Mouse (Mus musculus) left cerebral cortex, adult 9 months (tissue): ENCODE data around the gene Cbfa2t2.
A peak's percentile ranks its signal among the peaks of the same experiment; 100 is the strongest.

Source experiments
- DNase-seq, 2 experiments: peaks; one replicate each; pipeline ENCODE4 v3.0.0; 2022; ENCODE audit warnings: low spot score in 2 of 2

Cbfa2t2 gene

DNA sequence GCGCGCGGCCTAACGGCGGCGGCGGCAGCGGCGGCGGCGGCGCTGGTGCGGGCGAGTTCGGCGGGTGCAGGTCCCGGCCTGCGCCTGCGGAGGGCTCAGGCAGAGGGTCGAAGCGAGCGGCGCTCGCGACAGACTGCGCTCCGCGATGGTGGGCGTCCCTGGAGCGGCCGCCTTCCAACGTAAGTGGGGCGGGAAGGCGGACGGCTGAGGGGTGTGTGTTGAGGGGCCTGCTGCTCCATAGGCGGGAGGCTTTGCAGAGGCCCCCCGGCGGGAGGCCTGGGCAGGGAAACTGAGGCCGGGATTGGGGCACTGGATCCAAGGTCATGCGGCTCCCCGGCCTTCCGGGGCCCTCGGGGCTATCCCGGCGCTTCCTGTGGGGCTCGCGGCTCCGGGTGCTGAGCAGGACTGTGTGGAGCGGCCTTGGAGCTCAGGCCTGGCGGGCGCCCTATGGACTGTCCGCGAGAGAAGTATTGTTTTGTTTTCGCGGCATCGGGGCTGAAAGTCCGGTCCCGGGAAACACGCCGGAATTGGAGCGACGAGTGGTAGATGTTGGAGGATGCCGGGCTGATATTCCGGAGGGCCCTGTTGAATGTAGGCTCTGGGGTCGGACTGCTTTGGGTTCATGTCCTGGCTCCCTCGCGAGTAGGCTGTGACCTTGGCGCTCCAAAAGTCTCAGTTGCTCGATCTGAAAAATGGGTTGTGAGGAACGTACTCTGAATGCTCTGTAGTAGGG, at the start of gene Cbfa2t2:
Gene Cbfa2t2 (plus strand): TSS at position 24 of the 733 bp plus-strand sequence.
- no peak for DNase-seq

GRCm38 (mm10) chr2:154390180-154390964, 45.9 kb upstream of the Cbfa2t2 start:
- no peak for DNase-seq

DNA sequence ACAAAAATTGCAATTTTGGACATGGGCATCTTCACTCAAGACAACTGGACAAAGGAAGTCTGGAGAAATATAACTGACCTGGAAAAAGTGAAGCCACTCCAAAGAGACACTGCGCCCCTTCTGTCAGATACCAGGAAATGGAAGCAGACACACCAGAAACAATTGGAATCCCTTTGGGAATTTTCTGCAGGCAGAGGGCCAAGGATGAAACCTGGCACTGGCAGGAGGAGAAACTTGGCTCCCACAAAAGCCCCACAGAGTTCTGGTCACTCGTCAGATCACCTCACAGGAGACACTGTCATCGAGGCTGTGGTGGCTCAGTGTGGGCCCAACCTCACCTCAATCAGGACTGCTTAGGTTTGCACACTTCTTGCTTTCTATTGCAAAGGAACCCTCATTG, 41.7 kb upstream of the Cbfa2t2 start:
- DNase-seq = no peak

GRCm38 (mm10) chr2:154396529-154396928, 39.8 kb upstream of the Cbfa2t2 start:
- no peak for DNase-seq

- DNase-seq = no peak
These were observed 38.0 kb upstream of the Cbfa2t2 start for GRCm38 (mm10) chr2:154398267-154398666.

GRCm38 (mm10) chr2:154399325-154399724, 37.0 kb upstream of the Cbfa2t2 start:
- peak in 1 of 2 experiments; percentile 47 for DNase-seq

DNA sequence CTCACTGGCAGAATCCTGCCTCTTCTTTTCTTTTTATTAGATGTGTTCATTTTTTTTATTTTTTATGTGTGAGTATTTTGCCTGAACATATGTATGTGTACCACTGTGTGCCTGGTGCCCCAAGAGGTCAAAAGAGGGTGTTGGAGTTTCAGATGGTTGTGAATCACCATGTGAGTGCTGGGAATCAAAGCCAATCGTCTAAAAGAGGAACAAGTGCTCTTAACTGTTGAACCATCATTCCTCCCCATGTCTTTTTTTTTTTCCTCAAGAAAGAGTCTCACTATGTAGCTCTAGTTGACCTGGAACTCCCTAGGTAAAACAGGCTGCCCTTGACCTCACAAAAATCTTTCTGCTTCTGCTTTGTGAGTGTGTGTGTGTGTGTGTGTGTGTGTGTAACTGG, 34.3 kb upstream of the Cbfa2t2 start:
- DNase-seq = no peak

GRCm38 (mm10) chr2:154402811-154403210, 33.5 kb upstream of the Cbfa2t2 start:
- no peak for DNase-seq

DNA sequence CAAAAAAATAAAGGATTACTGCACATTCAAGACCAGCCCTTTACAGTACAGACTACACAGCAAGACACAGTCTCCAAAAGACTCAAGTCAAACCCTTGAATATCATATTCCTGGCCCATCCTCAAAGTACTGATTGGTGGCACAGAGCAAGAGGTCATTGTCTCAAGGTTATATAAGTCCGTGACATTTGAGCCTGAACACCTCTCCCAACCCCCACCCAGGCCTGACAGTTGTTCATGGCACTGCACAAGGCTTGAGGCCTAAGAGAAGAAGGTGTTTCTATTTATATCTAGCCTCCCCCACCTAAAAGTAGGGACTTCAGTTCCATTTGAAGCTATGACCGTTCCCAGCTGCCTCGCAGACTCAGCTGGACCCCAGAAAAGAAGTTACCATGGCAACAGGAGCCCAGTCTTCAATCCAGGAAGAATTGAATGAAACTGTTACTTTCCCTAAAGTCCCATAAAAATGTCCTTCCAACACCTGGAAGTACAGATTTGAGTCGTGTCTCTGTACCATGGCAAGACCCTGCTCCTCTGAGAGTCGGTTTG, 30.8 kb upstream of the Cbfa2t2 start:
- no peak for DNase-seq

DNA sequence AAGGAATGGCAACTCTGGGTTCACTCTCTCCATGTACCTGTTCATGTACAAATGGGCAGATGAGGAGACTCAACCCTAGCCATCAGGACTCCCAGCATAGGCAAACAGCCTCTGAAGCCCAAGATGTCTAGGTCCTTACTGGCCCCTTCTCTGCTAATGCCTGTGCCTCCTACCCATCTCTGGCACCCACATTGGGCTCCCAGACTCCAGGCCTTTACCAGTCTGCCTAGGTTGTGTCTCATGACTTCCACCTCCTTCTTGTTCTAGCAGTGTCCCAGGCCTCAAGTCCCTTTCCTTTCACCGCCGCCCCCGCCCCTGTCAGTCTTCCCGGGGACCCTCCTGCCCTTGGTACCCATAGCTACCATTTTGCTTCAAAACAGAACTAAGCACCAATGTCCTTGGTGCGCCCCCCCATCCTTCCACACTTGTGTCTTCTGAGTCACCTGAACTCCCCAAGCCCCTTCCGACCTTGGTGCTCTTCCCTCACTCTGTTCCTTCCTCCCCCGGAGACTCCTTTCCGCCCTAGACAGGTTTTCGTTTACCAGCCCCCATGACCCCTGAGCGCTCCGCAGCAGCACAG, 29.1 kb upstream of the Cbfa2t2 start:
- DNase-seq = no peak

DNA sequence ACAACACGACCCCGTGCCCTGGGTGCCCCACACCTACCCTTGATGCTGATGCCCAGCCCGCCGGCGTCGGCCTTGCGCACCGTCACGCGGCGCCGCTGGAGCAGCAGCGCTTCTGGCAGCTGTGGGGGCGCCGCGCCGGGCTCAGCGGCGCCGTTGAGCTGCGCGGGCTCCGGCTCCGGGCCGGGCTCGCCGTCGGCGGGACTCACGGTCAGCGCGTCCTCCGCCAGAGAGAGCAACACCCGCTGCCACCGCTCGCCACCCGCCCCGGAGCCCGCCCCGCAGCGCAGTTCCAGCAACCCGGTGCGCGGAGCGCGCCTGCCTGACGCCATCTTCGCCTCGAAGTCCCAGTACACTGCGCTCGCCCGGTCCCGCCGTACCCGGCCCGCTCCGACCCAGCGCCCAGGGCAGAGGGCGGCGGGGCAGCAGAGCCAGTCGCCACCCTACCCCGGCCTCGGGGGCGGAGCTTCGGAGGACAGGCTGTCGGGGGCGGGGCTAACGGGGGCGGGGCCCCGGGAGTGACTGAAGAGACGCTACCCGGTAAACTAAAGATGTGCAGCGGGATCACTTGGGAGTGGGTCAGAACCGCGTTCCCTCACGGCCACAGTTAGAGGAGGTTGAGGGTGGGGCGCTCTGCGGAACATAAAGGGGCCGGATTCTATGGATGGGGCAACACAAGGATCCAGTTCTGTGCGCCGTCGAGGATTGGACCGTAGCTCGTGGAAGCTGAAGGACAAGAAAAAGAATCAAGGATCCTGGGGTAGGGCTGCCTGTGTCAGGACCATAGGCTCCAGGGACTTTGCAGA, 28.4 kb upstream of the Cbfa2t2 start, which contains the start of gene Snta1:
Gene Snta1 (minus strand): TSS at position 457 of the 803 bp plus-strand sequence.
- peak; percentile 53 to 76 for DNase-seq

DNA sequence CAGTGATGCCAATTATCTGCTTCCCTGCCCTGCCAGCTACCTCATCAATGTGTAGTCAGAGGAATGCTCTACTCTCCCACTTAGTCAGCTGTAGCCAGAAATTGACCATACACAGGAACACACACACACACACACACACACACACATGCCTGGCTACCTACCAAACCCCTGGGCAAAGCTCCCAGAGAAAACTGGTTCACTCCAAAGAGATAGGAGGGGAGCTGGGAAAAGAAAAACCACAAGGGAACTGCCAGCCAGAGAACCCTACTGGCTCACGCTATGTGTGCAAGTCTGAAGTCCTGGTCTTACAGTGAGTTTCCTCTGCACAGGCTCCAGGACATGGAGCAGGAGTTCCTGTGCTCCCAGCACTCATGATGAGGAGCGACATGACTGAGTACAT, 25.9 kb upstream of the Cbfa2t2 start:
- DNase-seq = peak in 1 of 2 experiments; percentile 82

DNA sequence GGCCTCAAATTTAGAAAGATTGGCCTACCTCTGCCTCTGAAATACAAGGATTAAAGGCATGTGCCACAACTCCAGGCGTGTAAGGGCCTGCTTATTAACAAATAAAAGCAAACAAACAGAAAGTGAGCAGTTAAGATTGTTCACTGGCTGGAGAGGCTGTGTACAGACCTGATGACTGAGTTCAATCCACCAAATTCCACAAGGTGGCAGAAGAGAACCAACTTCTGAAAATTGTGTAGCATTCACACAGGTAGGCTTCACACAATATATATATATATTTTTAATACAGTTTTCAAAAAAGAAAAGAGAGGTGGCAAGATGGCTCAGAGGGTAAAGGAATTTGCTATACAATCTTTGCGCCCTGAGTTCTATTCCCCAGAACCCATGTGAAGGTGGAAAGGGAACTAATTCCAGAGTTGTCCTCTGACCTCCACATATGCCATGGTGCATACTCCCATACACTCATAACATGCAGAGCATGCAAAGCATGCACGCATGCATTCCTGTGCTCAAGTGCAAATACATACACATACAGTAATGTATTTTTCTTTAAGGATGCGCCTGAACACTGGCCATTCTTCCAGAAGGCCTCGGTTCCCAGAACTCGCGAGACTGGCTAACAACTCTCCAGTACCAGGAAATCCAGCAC, 24.1 kb upstream of the Cbfa2t2 start:
- DNase-seq = peak in 1 of 2 experiments; percentile 69

- DNase-seq = peak in 1 of 2 experiments; percentile 74
These were observed 19.2 kb upstream of the Cbfa2t2 start for GRCm38 (mm10) chr2:154417107-154417506.

GRCm38 (mm10) chr2:154418001-154418400, 18.3 kb upstream of the Cbfa2t2 start:
- DNase-seq = no peak

DNA sequence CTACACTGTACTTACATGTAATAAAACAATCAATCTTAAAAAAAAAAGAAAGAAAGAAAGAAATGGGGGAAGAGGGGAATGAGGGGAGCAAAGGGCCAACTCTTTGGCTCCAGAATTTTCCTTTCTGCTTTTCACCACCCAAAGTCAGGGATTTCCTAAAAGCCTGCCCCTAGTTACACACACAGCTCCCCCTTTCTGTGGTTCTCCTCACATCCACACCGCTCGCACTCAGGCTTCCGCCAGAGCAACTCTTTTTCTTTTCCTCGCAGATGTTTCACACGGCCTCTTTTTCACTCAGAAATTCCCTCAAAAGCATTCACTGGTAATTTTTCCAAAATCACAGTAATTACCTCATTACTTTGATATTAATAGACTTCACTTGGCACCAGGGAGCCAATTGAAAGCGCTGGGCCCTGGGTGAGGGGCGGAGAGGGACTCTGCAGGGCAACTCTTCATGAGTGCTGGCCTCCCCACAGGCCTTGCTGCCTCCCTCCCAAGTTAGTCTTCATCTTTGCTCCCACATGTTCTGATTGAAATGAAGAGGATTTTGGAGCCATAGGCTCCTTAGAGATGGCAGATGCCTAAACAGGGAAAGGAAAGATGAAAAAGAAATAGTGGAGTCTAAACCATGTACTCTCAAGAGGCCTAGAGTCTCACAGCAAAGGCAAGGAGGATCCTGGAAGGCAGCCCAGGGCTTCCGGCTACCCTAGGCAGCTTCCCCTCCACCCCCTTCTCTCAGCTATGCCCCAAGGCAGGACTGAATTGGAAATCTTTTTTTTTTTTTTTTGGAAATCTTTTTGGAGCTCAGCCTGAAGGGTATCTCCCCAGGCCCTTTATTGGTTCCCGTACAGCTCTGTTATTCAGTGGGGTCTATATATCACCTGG, 16.4 kb upstream of the Cbfa2t2 start:
- no peak for DNase-seq

DNA sequence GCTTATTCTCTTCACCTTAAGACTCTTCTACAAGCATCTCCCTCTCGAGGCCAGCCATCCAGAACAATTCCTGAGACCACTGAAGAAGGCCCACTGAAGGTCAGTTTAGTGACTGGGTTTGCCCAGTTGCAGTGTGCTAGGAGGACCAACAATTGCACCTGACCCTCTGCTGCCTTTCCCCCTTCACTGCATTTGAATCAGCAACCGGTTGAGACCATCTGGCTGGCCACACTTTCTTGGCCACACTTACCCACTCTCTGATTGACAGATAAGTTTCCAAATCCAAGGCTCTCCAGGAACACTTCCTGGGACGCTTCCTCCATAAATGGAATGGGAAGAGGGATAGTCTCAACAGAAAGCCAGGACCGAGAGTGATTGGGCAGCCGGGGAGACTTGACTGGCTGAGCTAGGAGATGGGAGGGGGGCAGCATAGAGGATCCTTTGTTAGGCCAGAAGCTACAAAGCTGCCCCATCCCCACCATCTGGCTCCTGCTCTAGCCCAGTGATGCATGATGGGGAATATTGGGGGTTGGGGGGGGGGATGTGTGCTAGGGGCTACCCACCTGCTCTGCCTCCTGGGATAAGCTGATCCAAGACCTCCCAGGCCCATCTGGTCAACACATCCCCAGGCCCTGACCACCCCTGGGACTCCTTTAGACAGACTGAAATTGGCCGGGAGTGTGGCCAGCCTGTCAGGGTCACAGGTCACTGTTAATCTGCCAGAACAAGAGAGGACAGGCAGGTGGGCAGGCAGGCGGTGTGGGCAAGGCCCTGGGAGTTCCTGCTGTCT, 15.1 kb upstream of the Cbfa2t2 start:
- DNase-seq = no peak

GRCm38 (mm10) chr2:154422181-154422580, 14.1 kb upstream of the Cbfa2t2 start:
- DNase-seq = no peak

- DNase-seq = no peak
These were observed 12.7 kb upstream of the Cbfa2t2 start for GRCm38 (mm10) chr2:154423548-154423947.
